Mouse (Mus musculus) limb, embryonic 15.5 days (tissue): ENCODE data around the gene Tmem238. TPM values are rescaled to one million over a fixed set of nuclear protein-coding genes. Genes with fewer than 3 reads are reported as not detected.

Source experiments
- ATAC-seq: fragments of 200-750 bp; cut with Nextera tagmentation; 2 replicates; pipeline ENCODE4 v1.8.0; 2017; ENCODE audit warnings: low read depth, moderate TSS enrichment; ENCODE audit not compliant: insufficient number of reproducible peaks, low FRiP score, low TSS enrichment
- H3K27ac ChIP-seq: fragments of 300-500 bp; sonication (generic); 2 replicates; pipeline ENCODE4 v1.5.1; 2015; ENCODE audit warnings: moderate library complexity, mild to moderate bottlenecking, inconsistent platforms
- H3K27me3 ChIP-seq: fragments of 300-500 bp; sonication (generic); 2 replicates; pipeline ENCODE4 v1.6.1; 2015; ENCODE audit warnings: inconsistent platforms
- H3K36me3 ChIP-seq: fragments of 300-500 bp; sonication (generic); 2 replicates; pipeline ENCODE4 v1.6.1; 2015; ENCODE audit warnings: inconsistent platforms
- H3K4me1 ChIP-seq: fragments of 300-500 bp; sonication (generic); 2 replicates; pipeline ENCODE4 v1.6.1; 2015; ENCODE audit warnings: inconsistent platforms
- H3K4me2 ChIP-seq: fragments of 300-500 bp; sonication (generic); 2 replicates; pipeline ENCODE4 v1.6.1; 2015; ENCODE audit warnings: mild to moderate bottlenecking, inconsistent platforms
- H3K4me3 ChIP-seq: fragments of 300-500 bp; sonication (generic); 2 replicates; pipeline ENCODE4 v1.5.1; 2015; ENCODE audit warnings: mild to moderate bottlenecking, inconsistent platforms
- H3K9ac ChIP-seq: fragments of 300-500 bp; sonication (generic); 2 replicates; pipeline ENCODE4 v1.6.1; 2015; ENCODE audit warnings: inconsistent platforms
- H3K9me3 ChIP-seq: fragments of 300-500 bp; sonication (generic); 2 replicates; pipeline ENCODE4 v1.6.1; 2016; ENCODE audit warnings: inconsistent platforms
- WGBS: fragments of 180-500 bp; shearing (Covaris S2); methylation state at CpG from one replicate; pipeline ENCODE4 v1.1.7; 2015; 5-methylcytosine and 5-hydroxymethylcytosine counted together
- polyA plus RNA-seq: library from polyadenylated mRNA; unstranded; fragments of >200 nt; fragmentation: Nextera tagmentation; extraction: Ambion mirVana; gene quantifications from 2 replicates; pipeline ENCODE4 v1.2.1, GENCODE M21; 2015

The Tmem238 gene
- polyA plus RNA-seq, 1 experiment from 2014 or later, result 15.7 TPM

- H3K9me3 ChIP-seq, result no peaks in the 10 kb centered on the region
- H3K9ac ChIP-seq, result peak overlapping the region; percentile 76
- H3K27me3 ChIP-seq, result no peaks in the 10 kb centered on the region
- no peak for ATAC-seq
- 2% methylated on average over 64 of the region's 64 CpGs for WGBS
- H3K4me3 ChIP-seq, result peak overlapping the region; percentile 63
- peaks cover 7% of the 10 kb centered on the region; the same call in 1 of the 2 replicates for H3K36me3 ChIP-seq
- H3K4me2 ChIP-seq, result peak overlapping the region; percentile 89
- H3K4me1 ChIP-seq, result peaks cover 18% of the 10 kb centered on the region
- peak overlapping the region; percentile 82 for H3K27ac ChIP-seq
These were observed 689 bp downstream of the Tmem238 start for GRCm38 (mm10) chr7:4788499-4789435.

- Histone ChIP-seq H3K4me3 (no peak overlapping the region), H3K27me3 (peaks cover 22% of the 10 kb centered on the region), H3K36me3 (peaks cover 6% of the 10 kb centered on the region; the same call in 1 of the 2 replicates), H3K9ac (no peak overlapping the region), H3K27ac (no peak overlapping the region), H3K4me2 (no peak overlapping the region), H3K4me1 (peaks cover 12% of the 10 kb centered on the region), H3K9me3 (no peaks in the 10 kb centered on the region)
- ATAC-seq, result no peak
- WGBS, result 76% methylated on average over 14 of the region's 14 CpGs
These were observed 5.7 kb downstream of the Tmem238 start for GRCm38 (mm10) chr7:4783667-4784268.

DNA sequence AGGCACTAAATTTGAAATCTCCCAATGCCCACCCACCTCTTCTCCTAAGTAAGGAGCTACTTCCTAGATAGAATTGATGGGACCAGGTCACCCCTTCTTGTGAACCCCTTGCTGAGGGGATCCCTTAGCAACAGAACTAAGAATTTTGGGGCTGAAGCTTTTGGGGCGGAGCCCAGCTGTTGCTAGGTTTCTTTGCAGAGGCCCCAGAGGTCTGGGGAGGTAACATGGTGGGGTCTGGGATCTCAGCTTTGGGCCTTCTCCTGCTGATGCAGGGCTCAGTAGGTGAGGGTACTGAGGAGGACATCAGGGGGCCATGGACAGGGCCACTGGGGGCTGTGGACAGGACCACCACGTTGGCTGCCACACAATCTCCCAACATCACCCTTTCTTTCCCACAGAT lies 6.7 kb downstream of the Tmem238 start, which contains the start of the genes Il11 and Tmem190:
Il11 (minus strand) TSS at position 101 of the 400 bp plus-strand sequence.
Tmem190 (plus strand) TSS at position 179 of the 400 bp plus-strand sequence.
- no peak within 1 kb of the TSS for H3K27ac ChIP-seq
- no peak within 1 kb of the TSS for H3K9ac ChIP-seq
- H3K4me3 ChIP-seq, result no peak within 1 kb of the TSS
- H3K9me3 ChIP-seq, result no peaks in the 10 kb centered on the region
- H3K27me3 ChIP-seq, result peaks cover 32% of the 10 kb centered on the region
- H3K4me2 ChIP-seq, result no peak within 1 kb of the TSS
- WGBS, result 70% methylated on average over 2 of the region's 2 CpGs
- ATAC-seq, result no peak
- peaks cover 11% of the 10 kb centered on the region; the same call in 1 of the 2 replicates for H3K4me1 ChIP-seq
- peaks cover 6% of the 10 kb centered on the region; the same call in 1 of the 2 replicates for H3K36me3 ChIP-seq

DNA sequence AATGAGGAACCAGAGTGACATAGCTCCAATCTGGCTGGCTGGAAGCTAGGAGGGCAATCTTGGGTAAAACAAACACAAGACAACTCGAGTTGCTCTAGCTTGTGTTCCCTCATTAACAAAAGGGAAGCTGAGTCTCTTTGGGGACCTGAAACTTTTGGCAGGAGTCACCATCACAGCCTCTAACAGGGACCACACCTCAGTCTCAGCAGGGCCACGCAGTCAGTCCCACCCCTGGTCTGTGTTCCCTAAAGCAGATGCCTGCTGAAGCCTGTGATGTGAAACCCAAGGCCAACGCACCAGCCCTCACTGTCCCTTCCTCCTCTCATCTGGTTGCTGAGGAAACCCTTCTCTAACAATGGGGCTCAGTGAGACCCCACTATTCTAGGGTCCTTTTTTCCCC lies 7.3 kb downstream of the Tmem238 start:
- no peak overlapping the region for H3K9ac ChIP-seq
- no peak for ATAC-seq
- H3K36me3 ChIP-seq, result peaks cover 6% of the 10 kb centered on the region; the same call in 1 of the 2 replicates
- H3K4me3 ChIP-seq, result no peak overlapping the region
- 54% methylated on average over 3 of the region's 3 CpGs for WGBS
- no peaks in the 10 kb centered on the region for H3K9me3 ChIP-seq
- peaks cover 38% of the 10 kb centered on the region for H3K27me3 ChIP-seq
- no peak overlapping the region for H3K27ac ChIP-seq
- no peak overlapping the region for H3K4me2 ChIP-seq
- H3K4me1 ChIP-seq, result peaks cover 16% of the 10 kb centered on the region

- Histone ChIP-seq H3K4me1 (peaks cover 22% of the 10 kb centered on the region), H3K36me3 (peaks cover 6% of the 10 kb centered on the region; the same call in 1 of the 2 replicates), H3K27ac (no peak overlapping the region), H3K27me3 (peaks cover 60% of the 10 kb centered on the region), H3K9me3 (no peaks in the 10 kb centered on the region), H3K4me2 (no peak overlapping the region), H3K4me3 (no peak overlapping the region), H3K9ac (no peak overlapping the region)
- ATAC-seq, result no peak
- WGBS, result 33% methylated on average over 5 of the region's 5 CpGs
These were observed 9.5 kb downstream of the Tmem238 start for GRCm38 (mm10) chr7:4779921-4780320.

GRCm38 (mm10) chr7:4777851-4778637 lies 11.4 kb downstream of the Tmem238 start:
- 7% methylated on average over 20 of the region's 20 CpGs for WGBS
- H3K4me1 ChIP-seq, result peaks cover 22% of the 10 kb centered on the region
- 0 out of 2 replicates have a peak, but pooled peaks have one; percentile 11 for ATAC-seq
- no peaks in the 10 kb centered on the region for H3K36me3 ChIP-seq
- peak overlapping the region; percentile 38; the same call in 1 of the 2 replicates for H3K4me3 ChIP-seq
- H3K27ac ChIP-seq, result no peak overlapping the region
- H3K4me2 ChIP-seq, result peak overlapping the region; percentile 15; the same call in 1 of the 2 replicates
- H3K9me3 ChIP-seq, result no peaks in the 10 kb centered on the region
- no peak overlapping the region for H3K9ac ChIP-seq
- peaks cover 71% of the 10 kb centered on the region for H3K27me3 ChIP-seq

- Histone ChIP-seq H3K4me1 (peaks cover 22% of the 10 kb centered on the region), H3K9me3 (no peaks in the 10 kb centered on the region), H3K4me3 (peak overlapping the region; percentile 38), H3K36me3 (no peaks in the 10 kb centered on the region), H3K9ac (no peak overlapping the region), H3K27ac (no peak overlapping the region), H3K4me2 (peak overlapping the region; percentile 55), H3K27me3 (peaks cover 71% of the 10 kb centered on the region)
- under 1% methylated on average over 54 of the region's 56 CpGs for WGBS
- peak; percentile 49 for ATAC-seq
These were observed 12.3 kb downstream of the Tmem238 start for GRCm38 (mm10) chr7:4776861-4777830.

DNA sequence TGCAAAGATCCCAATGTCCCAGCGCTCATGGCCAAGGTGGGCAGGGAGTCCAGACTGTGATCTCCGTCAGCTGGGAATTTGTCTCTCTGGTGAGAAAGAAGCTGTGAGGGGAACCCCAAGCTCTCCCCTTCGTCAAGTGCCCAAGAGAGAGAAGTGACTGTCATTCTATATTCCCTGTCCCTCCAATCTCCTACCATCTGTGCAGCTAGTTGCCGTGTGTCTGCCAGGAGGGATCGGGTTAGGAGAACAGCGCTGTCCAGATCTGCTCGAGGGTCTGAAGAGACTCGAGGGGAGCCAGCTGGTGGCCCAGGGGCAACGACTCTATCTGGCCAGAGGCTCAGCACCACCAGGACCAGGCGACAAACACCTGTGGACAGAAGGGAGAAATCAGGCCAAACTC lies 13.3 kb downstream of the Tmem238 start:
- H3K27me3 ChIP-seq, result peaks cover 70% of the 10 kb centered on the region
- peaks cover 22% of the 10 kb centered on the region for H3K4me1 ChIP-seq
- no peak overlapping the region for H3K4me2 ChIP-seq
- ATAC-seq, result no peak
- no peak overlapping the region for H3K27ac ChIP-seq
- no peak overlapping the region for H3K9ac ChIP-seq
- 47% methylated on average over 10 of the region's 10 CpGs for WGBS
- no peaks in the 10 kb centered on the region for H3K9me3 ChIP-seq
- H3K36me3 ChIP-seq, result no peaks in the 10 kb centered on the region
- H3K4me3 ChIP-seq, result no peak overlapping the region

GRCm38 (mm10) chr7:4771202-4771601 lies 18.3 kb downstream of the Tmem238 start, which contains the start of gene Fam71e2:
Fam71e2 (minus strand) TSS chr7:4771302.
- Histone ChIP-seq H3K4me1 (no peaks in the 10 kb centered on the region), H3K4me3 (no peak within 1 kb of the TSS), H3K27me3 (peaks cover 23% of the 10 kb centered on the region), H3K27ac (no peak within 1 kb of the TSS), H3K9me3 (no peaks in the 10 kb centered on the region), H3K36me3 (no peaks in the 10 kb centered on the region), H3K4me2 (no peak within 1 kb of the TSS), H3K9ac (no peak within 1 kb of the TSS)
- 86% methylated on average over 3 of the region's 5 CpGs for WGBS
- no peak for ATAC-seq

DNA sequence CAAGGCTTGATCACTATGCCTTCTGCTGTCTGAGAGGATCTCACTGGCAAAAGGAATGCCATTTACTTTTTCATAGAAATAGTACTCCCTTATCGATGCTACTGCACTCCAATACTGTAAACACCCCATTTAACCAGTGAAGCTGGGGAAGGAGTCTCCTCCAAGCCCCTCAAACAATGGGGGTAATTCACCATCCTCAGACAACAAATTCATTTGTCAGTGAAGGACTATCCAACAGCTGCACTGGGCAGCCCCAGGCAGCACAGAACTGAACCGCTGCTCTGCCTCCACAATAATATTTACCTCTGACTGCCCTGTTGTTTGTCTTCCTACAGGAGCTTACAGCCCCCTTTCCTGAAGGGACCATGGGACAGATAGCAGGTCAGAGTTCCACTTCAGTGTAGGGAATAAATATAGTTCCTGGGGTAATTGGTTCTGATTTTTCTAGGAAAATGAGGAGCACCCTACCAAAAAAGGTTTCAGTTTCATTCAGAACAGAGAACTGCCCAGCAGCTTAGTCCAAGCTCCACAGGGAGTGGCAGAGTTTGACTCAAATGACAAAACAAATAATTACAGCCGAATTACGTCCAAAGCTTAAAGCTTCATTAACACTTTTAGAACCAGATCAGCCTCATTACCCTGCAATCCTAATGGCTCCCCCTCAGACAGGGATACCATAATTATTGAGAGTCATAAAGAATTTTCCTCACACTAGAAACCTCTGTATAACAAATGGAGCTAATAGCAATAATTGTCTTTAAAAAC lies 24.3 kb downstream of the Tmem238 start:
- no peak for ATAC-seq
- WGBS, result 16% methylated on average over 4 of the region's 4 CpGs
- H3K27ac ChIP-seq, result no peak overlapping the region

More for the DNA sequence above, 24.3 kb downstream of the Tmem238 start:
- no peaks in the 10 kb centered on the region for H3K9me3 ChIP-seq
- H3K27me3 ChIP-seq, result no peaks in the 10 kb centered on the region
- no peaks in the 10 kb centered on the region for H3K36me3 ChIP-seq
- no peak overlapping the region for H3K4me2 ChIP-seq
- no peak overlapping the region for H3K4me3 ChIP-seq
- H3K9ac ChIP-seq, result no peak overlapping the region
- no peaks in the 10 kb centered on the region for H3K4me1 ChIP-seq
